Mouse (Mus musculus): ENCODE results near the gene Grm3. TPM values are rescaled to one million over a fixed set of nuclear protein-coding genes. Genes with fewer than 3 reads are reported as not detected.
A peak's percentile ranks its signal among the peaks of the same experiment; 100 is the strongest.

Gene Grm3
- 0.16 and 0.36 TPM in 2 replicates for polyA plus RNA-seq (2016; fragmentation: Nextera tagmentation; extraction: Ambion mirVana)

DNA sequence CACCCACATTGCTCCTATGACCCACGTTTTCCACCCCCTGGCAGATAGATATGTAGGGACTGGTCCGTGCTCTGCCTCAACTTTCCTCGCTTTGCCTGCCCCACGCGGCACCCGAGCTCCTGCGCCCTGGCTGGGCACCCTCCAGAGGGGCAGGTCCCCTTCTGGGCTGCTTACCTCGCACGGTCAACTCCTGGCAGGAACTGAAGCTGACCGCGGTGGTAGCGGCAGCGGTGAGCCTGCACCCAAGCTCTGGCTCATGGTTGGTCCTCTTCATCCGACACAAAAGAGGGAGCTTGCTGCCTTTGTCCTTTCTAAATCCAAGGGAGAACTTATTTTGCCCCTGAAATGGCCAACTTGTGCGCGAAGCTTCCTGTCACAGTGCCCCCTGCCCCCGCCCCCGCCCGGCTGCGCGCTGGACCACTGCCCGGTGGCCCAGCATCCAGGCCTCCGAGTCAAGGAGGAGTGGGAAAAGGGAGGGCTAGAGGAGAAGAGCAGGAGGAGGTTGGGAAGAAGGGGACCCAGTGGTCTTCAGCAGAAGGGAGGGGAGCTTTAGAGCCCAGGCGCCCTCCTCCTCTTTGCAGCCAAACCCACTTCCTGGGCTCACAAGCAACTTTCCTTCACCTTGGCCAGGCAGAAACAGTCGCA lies at the start of gene Grm3:
Gene Grm3, minus strand, starts transcription at position 215 of the 645 bp plus-strand sequence.
- peak; percentile 32 for DNase-seq (ENCODE audit: extremely low spot score, low spot score)
- Histone ChIP-seq H3K9me3 (no peaks in the 10 kb centered on the region), H3K27me3 (ENCODE audit: poor library complexity, severe bottlenecking) (peaks cover 49% of the 10 kb centered on the region), H3K4me3 (peak within 1 kb of the TSS; percentile 61), H3K27ac (peak within 1 kb of the TSS; percentile 66), H3K36me3 (replicated peaks) (no peaks in the 10 kb centered on the region), H3K4me1 (peaks cover 20% of the 10 kb centered on the region)
- under 1% methylated on average over 25 of the region's 25 CpGs for WGBS

DNA sequence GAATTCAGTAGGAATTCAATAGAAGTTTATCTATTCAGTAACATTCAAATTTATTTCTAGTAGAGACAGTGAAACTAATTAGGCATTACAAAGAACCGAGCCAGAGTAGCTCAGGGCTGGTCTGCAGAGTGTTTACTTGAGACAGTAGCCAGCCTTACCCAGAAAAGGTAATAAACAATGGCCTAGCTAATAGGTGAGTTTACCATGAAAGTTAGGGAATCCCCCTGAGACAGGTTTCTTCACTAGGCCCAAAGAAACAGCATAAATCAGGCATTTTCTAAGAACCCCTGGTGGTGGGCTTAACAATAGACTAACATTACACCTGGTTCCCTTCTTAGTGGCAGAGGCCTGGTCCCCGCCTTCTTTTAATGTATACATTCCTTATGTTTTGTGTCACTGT lies 30.8 kb upstream of the Grm3 start:
- no peak for DNase-seq (ENCODE audit: extremely low spot score, low spot score)

DNA sequence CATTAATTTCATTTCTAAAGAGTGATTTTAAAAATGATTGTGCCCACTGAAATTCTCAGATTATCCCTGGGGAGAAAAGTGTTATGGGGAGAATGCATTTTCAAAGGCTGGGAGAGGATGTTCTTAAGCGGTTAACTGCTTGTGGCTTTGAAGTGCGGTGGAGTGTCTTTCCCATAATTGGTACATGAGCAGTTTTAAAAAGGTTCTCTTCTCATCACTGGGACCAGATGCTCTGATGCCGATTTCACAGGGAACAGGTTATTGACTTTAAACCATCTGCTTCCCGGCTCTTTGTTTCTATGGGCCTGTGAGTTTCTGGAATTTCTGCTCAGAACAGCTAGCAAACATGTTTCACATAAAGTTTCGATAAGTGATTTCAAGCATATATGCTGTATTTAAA lies 23.2 kb upstream of the Grm3 start:
- Histone ChIP-seq H3K27me3 (ENCODE audit: poor library complexity, severe bottlenecking) (no peaks in the 10 kb centered on the region), H3K9me3 (no peaks in the 10 kb centered on the region), H3K36me3 (replicated peaks) (no peaks in the 10 kb centered on the region), H3K4me1 (no peaks in the 10 kb centered on the region), H3K27ac (no peak overlapping the region), H3K4me3 (no peak overlapping the region)
- WGBS: 72% methylated on average over 5 of the region's 5 CpGs
- DNase-seq (ENCODE audit: extremely low spot score, low spot score): no peak

More for the DNA sequence above, 30.8 kb upstream of the Grm3 start:
- WGBS: 76% methylated on average over 2 of the region's 2 CpGs
- Histone ChIP-seq H3K27ac (no peak overlapping the region), H3K27me3 (ENCODE audit: poor library complexity, severe bottlenecking) (no peaks in the 10 kb centered on the region), H3K9me3 (no peaks in the 10 kb centered on the region), H3K4me3 (no peak overlapping the region), H3K36me3 (replicated peaks) (no peaks in the 10 kb centered on the region), H3K4me1 (no peaks in the 10 kb centered on the region)

DNA sequence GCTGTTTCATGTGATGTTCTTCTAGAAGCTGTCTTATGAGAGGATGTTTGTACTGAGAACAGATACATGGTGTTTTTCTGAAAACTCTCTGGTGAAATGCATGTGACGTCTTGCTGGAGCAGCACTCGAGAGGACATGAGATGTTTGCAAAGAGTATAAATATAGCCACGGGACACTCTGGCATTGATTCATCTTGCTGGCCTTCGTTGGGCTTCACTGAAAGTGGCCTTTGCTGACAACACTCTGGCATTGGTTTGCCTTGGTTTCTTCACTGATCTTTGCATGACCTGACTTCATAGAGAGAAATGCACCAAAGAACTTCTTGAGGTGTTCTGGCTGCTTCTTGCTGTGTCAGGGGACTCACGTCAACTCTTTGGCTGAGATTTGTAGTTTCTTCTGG lies 19.1 kb upstream of the Grm3 start:
- Histone ChIP-seq H3K27me3 (ENCODE audit: poor library complexity, severe bottlenecking) (no peaks in the 10 kb centered on the region), H3K27ac (no peak overlapping the region), H3K4me3 (no peak overlapping the region), H3K36me3 (replicated peaks) (no peaks in the 10 kb centered on the region), H3K9me3 (no peaks in the 10 kb centered on the region), H3K4me1 (no peaks in the 10 kb centered on the region)
- WGBS: 94% methylated on average over 5 of the region's 5 CpGs
- no peak for DNase-seq (ENCODE audit: extremely low spot score, low spot score)

DNA sequence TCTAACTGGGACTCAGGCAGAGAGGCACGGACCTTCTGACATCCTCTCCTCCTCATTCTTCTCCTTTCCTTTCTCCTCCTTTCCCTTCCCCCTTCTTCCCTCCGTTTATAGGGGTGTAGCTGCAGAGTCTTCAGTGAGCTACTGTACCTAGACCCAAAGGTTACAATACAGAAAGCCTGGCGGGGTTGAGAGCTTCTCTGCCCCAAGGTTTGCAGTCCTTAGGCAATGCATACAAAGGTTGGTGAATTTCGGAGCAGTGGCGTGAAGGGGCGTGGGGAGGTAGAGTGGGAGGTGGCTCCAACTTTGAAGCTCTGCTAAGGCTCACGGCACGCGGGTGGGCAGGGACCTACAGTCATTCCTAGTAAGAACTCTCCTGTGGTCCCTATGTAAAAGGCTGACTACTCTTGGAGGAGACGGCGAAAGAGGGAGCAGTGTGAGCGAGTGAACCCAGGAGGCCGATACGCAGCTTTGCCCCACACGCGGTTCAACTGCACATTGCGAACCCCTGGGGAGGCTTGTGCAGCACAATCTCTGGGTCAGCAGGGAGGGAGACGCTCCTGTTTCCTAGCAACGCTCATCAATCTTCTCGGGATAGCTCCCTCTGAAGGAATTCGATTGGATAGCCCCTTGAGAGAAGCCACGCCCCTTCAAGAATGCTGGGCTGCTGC lies 765 bp upstream of the Grm3 start:
- under 1% methylated on average over 22 of the region's 22 CpGs for WGBS
- peak; percentile 67 for DNase-seq (ENCODE audit: extremely low spot score, low spot score)
- Histone ChIP-seq H3K4me3 (peak overlapping the region; percentile 61), H3K27me3 (ENCODE audit: poor library complexity, severe bottlenecking) (peaks cover 49% of the 10 kb centered on the region), H3K4me1 (peaks cover 20% of the 10 kb centered on the region), H3K36me3 (replicated peaks) (no peaks in the 10 kb centered on the region), H3K9me3 (no peaks in the 10 kb centered on the region), H3K27ac (peak overlapping the region; percentile 66; the same call in 1 of the 2 replicates)

DNA sequence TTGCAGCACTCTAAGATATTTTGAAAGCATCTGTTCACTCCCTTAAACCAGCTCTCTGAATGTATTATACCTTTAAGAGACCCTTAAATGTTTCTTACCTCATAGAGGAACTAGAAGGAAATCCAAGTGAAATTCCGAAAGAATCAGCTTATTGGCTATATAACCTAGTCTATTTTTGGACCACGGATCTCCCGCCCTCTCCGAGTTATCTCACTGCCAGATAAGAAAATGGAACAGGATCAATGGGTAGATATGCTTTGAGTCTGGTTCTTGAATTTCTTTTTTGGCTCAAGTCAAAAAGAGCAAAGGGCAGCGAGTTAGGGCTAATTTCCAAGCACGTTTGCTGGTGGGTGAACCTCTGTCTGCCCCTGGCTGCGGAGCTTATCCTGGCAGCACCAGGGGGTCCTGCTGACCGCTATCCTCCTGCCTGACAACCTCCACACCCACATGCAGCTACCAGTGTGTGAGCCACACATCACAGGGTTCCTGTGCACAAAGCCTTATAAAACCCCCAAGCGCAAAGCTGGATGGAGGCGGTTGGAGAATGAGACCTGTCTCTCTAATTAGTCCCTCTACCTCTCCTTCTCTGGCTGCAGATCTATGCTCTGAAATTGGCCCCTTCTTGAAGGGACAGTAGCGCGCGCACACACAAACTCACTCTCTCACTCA lies 549 bp downstream of the Grm3 start:
- WGBS: 13% methylated on average over 13 of the region's 13 CpGs
- Histone ChIP-seq H3K27me3 (ENCODE audit: poor library complexity, severe bottlenecking) (peaks cover 49% of the 10 kb centered on the region), H3K27ac (peak overlapping the region; percentile 66; the same call in 1 of the 2 replicates), H3K4me1 (peaks cover 20% of the 10 kb centered on the region), H3K36me3 (replicated peaks) (no peaks in the 10 kb centered on the region), H3K4me3 (peak overlapping the region; percentile 61), H3K9me3 (no peaks in the 10 kb centered on the region)
- DNase-seq (ENCODE audit: extremely low spot score, low spot score): peak; percentile 15

DNA sequence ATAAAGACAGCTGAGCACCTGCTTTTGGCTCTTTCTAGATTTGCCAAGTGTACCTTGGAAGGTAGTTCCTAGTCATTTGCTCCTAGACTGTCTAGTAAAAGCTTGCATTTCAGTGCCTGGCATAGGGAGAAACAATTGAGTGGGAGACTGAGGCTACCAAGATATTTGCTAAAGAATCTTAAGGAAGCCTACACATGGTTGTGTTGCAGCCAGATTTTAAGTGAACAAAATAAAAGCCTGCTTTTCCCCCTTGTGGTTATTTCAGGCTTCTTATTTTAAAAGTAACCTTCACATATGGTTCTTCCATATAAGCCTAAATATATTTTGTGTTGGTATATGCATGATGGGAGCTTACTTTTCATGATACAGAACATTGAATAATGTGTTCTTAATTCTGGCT lies 3.8 kb downstream of the Grm3 start:
- Histone ChIP-seq H3K36me3 (replicated peaks) (no peaks in the 10 kb centered on the region), H3K27ac (no peak overlapping the region), H3K9me3 (no peaks in the 10 kb centered on the region), H3K27me3 (ENCODE audit: poor library complexity, severe bottlenecking) (peaks cover 41% of the 10 kb centered on the region), H3K4me1 (peaks cover 19% of the 10 kb centered on the region), H3K4me3 (no peak overlapping the region)
- DNase-seq (ENCODE audit: extremely low spot score, low spot score): no peak

DNA sequence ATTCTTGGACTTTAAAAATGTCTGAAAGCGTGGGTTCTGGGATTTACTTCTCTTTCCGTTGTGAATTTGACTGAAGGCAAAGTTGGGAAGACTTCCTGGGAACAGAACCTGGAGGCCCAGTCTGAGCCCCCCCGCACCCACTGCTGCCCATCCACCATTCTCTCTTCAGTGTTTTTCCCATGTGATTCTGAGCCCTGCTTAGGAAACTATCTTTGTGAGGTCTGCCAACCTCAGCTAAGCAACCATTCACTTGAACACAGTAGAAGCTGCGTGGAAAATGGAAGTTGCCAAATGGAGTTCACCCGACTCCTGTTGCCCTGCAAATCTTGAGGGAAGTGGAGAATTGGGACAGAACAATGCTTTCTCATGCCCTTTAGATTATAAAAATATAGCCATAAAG lies 8.7 kb downstream of the Grm3 start:
- Histone ChIP-seq H3K36me3 (replicated peaks) (no peaks in the 10 kb centered on the region), H3K9me3 (peaks cover 3% of the 10 kb centered on the region; the same call in 1 of the 2 replicates), H3K4me3 (no peak overlapping the region), H3K4me1 (no peaks in the 10 kb centered on the region), H3K27me3 (ENCODE audit: poor library complexity, severe bottlenecking) (no peaks in the 10 kb centered on the region), H3K27ac (no peak overlapping the region)
- 89% methylated on average over 5 of the region's 5 CpGs for WGBS
- no peak for DNase-seq (ENCODE audit: extremely low spot score, low spot score)

DNA sequence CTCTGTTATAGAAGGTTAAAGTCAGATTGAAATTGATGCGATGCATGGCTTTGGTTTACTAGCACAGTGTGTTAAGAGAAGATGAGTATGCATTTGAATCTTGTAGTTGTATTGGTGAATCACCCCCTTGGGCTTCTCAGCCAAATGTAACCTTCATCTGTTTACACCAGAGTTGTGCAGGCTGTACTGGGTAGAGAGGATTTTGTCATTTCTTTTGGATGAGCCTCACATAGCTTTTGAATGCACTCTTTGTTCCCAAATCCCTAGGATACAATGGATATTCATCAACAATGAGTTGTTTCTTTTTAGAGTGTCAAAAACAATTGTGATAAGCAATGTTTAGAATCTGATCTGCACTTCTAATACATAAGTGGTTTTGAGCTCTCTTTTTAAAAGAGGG lies 17.9 kb downstream of the Grm3 start:
- 89% methylated on average over 1 of the region's 1 CpGs for WGBS
- Histone ChIP-seq H3K4me3 (no peak overlapping the region), H3K9me3 (no peaks in the 10 kb centered on the region), H3K27me3 (ENCODE audit: poor library complexity, severe bottlenecking) (peaks cover 45% of the 10 kb centered on the region), H3K36me3 (replicated peaks) (no peaks in the 10 kb centered on the region), H3K27ac (no peak overlapping the region), H3K4me1 (peaks cover 16% of the 10 kb centered on the region)
- DNase-seq (ENCODE audit: extremely low spot score, low spot score): no peak

DNA sequence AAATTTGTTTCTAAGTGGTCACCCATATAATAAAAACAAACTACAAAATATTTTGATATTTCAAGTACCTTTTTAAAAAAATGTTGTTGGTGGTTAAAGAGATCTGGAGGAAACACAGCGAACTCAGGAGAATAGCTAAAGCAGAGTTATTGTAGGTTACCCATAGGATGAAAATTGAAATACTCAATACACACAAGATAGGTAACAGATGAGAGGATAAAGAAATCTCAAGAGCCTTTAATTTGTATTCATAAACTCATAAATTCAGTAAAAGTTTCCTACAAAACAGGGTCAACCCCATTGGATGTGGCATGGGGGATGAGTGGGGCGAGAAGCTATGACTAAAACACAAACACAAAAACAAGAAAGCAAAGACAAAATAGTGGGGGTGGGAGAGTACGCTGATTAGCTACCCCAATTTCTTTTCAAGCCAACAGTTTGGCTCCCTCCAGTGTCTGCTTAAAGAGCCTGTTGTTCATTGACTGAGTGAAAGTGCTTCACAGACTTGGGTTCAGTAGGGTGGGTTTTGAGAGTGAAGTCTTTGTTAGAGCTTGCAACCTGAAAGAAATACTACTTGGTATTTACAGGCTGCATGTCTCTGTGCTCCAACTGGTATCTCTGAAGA lies 21.5 kb downstream of the Grm3 start:
- no peaks in the 10 kb centered on the region for H3K9me3 ChIP-seq
- H3K27ac ChIP-seq: no peak overlapping the region
- 25% methylated on average over 3 of the region's 3 CpGs for WGBS
- no peak overlapping the region for H3K4me3 ChIP-seq
- peaks cover 73% of the 10 kb centered on the region for H3K27me3 ChIP-seq (ENCODE audit: poor library complexity, severe bottlenecking)
- H3K36me3 ChIP-seq (replicated peaks): no peaks in the 10 kb centered on the region
- DNase-seq (ENCODE audit: extremely low spot score, low spot score): peak; percentile 14
- peaks cover 16% of the 10 kb centered on the region for H3K4me1 ChIP-seq

DNA sequence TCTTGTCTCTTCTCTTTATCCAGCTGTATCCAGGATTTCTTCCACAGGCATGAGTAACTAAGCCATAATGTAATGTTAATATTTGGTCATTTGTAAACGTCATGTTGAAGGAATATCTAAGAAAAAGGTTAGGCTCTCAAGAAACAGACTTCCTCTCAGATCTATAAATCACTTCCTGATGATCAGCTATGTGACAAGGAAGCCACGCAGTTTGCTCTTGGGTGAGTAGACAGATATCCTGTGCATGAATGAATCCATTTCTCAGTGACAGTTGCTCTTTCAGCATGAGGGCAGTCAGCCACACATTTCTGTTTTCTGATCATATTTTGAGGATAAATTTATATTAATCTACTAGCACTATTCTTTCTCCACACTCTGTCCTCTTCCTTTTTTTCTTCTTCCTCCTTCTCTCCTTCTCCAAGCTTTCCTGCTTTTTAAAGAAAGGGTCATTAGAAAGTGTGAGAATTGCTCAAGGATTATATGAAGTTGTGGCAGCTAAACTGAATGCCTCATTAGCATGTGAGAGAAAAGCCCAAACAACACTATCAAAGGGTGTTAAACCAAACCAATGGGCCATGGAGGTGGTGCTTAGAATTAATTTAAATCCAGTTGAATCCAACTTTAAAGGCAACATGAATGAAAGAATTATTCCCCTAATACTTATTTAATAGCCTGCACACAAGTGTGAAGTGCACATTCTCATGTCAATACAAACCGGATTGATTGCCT lies 22.1 kb downstream of the Grm3 start:
- WGBS: 24% methylated on average over 3 of the region's 3 CpGs
- Histone ChIP-seq H3K4me1 (peaks cover 16% of the 10 kb centered on the region), H3K36me3 (replicated peaks) (no peaks in the 10 kb centered on the region), H3K9me3 (no peaks in the 10 kb centered on the region), H3K27ac (no peak overlapping the region), H3K4me3 (no peak overlapping the region), H3K27me3 (ENCODE audit: poor library complexity, severe bottlenecking) (peaks cover 69% of the 10 kb centered on the region)
- no peak for DNase-seq (ENCODE audit: extremely low spot score, low spot score)

DNA sequence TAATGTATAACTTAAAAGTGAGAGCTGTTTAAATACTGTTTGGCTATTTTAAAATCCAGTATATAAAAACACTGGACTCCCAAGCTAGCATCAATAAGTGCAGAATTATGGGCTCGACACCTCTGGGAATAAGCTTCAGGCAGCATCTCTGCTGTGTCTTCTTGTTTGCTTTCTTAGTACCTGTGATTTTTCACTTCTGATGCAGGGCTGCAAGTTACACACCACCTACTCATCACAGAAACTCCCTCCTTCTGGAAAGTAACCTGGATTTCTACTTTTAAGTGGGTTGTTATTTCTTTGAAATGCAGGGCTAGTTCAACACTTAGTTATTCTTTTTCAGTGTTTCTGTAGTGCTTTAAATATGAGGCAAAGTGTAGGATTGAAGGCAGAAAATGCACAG lies 32.6 kb downstream of the Grm3 start:
- 86% methylated on average over 1 of the region's 1 CpGs for WGBS
- Histone ChIP-seq H3K36me3 (replicated peaks) (no peaks in the 10 kb centered on the region), H3K27me3 (ENCODE audit: poor library complexity, severe bottlenecking) (no peaks in the 10 kb centered on the region), H3K4me3 (no peak overlapping the region), H3K9me3 (no peaks in the 10 kb centered on the region), H3K27ac (no peak overlapping the region), H3K4me1 (peaks cover 8% of the 10 kb centered on the region)
- DNase-seq (ENCODE audit: extremely low spot score, low spot score): no peak
